Mouse (Mus musculus): ENCODE data around the gene Plcb1. TPM values are rescaled to one million over a fixed set of nuclear protein-coding genes. Genes with fewer than 3 reads are reported as not detected.

Plcb1 gene
- polyA plus RNA-seq (2012; rRNA removed) (2.9 TPM in 2 replicates), polyA plus RNA-seq (2014; fragmentation: Nextera tagmentation; extraction: Ambion mirVana) (12.8 and 13.9 TPM in 2 replicates)

- H3K36me3 ChIP-seq (ENCODE audit: control insufficient read depth, insufficient read depth, low read length), result no peaks in the 10 kb centered on the region
- H3K4me3 ChIP-seq (replicated peaks; ENCODE audit: low read length), result peak within 1 kb of the TSS; percentile 75
- no peaks in the 10 kb centered on the region for H3K9me3 ChIP-seq (ENCODE audit: control insufficient read depth, low read length)
- no peaks in the 10 kb centered on the region for H3K27me3 ChIP-seq (ENCODE audit: control insufficient read depth, insufficient read depth, low read length)
- DNase-seq (ENCODE audit: low spot score) (peak; percentile 83), ATAC-seq (ENCODE audit: low FRiP score, low read depth) (peak; percentile 95)
- WGBS, result 1% methylated on average over 51 of the region's 88 CpGs
- H3K4me1 ChIP-seq (ENCODE audit: control insufficient read depth, insufficient read depth, low read length), result peaks cover 11% of the 10 kb centered on the region; the same call in 1 of the 2 replicates
- TF ChIP-seq POLR2A (IDR thresholded peaks at IDR 0.05; ENCODE audit: borderline replicate concordance, extremely low read depth, insufficient read depth, insufficient read length), result no peak
- peak within 1 kb of the TSS; percentile 82 for H3K9ac ChIP-seq (ENCODE audit: low read depth, low read length, severe bottlenecking)
- H3K27ac ChIP-seq (replicated peaks; ENCODE audit: low read depth, low read length), result peak within 1 kb of the TSS; percentile 61; the same call in 1 of the 2 replicates
- peak within 1 kb of the TSS; percentile 96 for H3K4me2 ChIP-seq (replicated peaks; ENCODE audit: low read depth, low read length, severe bottlenecking)
Measured at GRCm38 (mm10) chr2:134785970-134786855, at the start of gene Plcb1. Gene Plcb1 (plus strand): TSS chr2:134786067.

- TF ChIP-seq POLR2A (IDR thresholded peaks at IDR 0.05; ENCODE audit: borderline replicate concordance, extremely low read depth, insufficient read depth, insufficient read length), result no peak
- Histone ChIP-seq H3K4me2 (replicated peaks; ENCODE audit: low read depth, low read length, severe bottlenecking) (no peak overlapping the region), H3K4me3 (replicated peaks; ENCODE audit: low read length) (no peak overlapping the region), H3K27me3 (ENCODE audit: control insufficient read depth, insufficient read depth, low read length) (no peaks in the 10 kb centered on the region), H3K27ac (replicated peaks; ENCODE audit: low read depth, low read length) (no peak overlapping the region), H3K36me3 (ENCODE audit: control insufficient read depth, insufficient read depth, low read length) (no peaks in the 10 kb centered on the region), H3K9ac (ENCODE audit: low read depth, low read length, severe bottlenecking) (no peak overlapping the region), H3K4me1 (ENCODE audit: control insufficient read depth, insufficient read depth, low read length) (no peaks in the 10 kb centered on the region), H3K9me3 (ENCODE audit: control insufficient read depth, low read length) (no peaks in the 10 kb centered on the region)
- DNase-seq (ENCODE audit: low spot score), result no peak
- ATAC-seq (ENCODE audit: low FRiP score, low read depth), result no peak
Measured at GRCm38 (mm10) chr2:134755537-134755936, 30.3 kb upstream of the Plcb1 start.

- Histone ChIP-seq H3K4me2 (replicated peaks; ENCODE audit: low read depth, low read length, severe bottlenecking) (no peak overlapping the region), H3K36me3 (ENCODE audit: control insufficient read depth, insufficient read depth, low read length) (no peaks in the 10 kb centered on the region), H3K27me3 (ENCODE audit: control insufficient read depth, insufficient read depth, low read length) (no peaks in the 10 kb centered on the region), H3K9me3 (ENCODE audit: control insufficient read depth, low read length) (no peaks in the 10 kb centered on the region), H3K4me1 (ENCODE audit: control insufficient read depth, insufficient read depth, low read length) (no peaks in the 10 kb centered on the region), H3K27ac (replicated peaks; ENCODE audit: low read depth, low read length) (no peak overlapping the region), H3K4me3 (replicated peaks; ENCODE audit: low read length) (no peak overlapping the region), H3K9ac (ENCODE audit: low read depth, low read length, severe bottlenecking) (no peak overlapping the region)
- ATAC-seq (ENCODE audit: low FRiP score, low read depth) (no peak), DNase-seq (ENCODE audit: low spot score) (no peak)
- TF ChIP-seq POLR2A (IDR thresholded peaks at IDR 0.05; ENCODE audit: borderline replicate concordance, extremely low read depth, insufficient read depth, insufficient read length), result no peak
- WGBS, result 69% methylated on average over 1 of the region's 1 CpGs
Measured at GRCm38 (mm10) chr2:134756086-134756485, 29.8 kb upstream of the Plcb1 start.

GRCm38 (mm10) chr2:134761029-134761428, 24.8 kb upstream of the Plcb1 start:
- no peak overlapping the region for H3K4me2 ChIP-seq (replicated peaks; ENCODE audit: low read depth, low read length, severe bottlenecking)
- no peak for TF ChIP-seq POLR2A (IDR thresholded peaks at IDR 0.05; ENCODE audit: borderline replicate concordance, extremely low read depth, insufficient read depth, insufficient read length)
- no peak overlapping the region for H3K9ac ChIP-seq (ENCODE audit: low read depth, low read length, severe bottlenecking)
- H3K9me3 ChIP-seq (ENCODE audit: control insufficient read depth, low read length), result no peaks in the 10 kb centered on the region
- no peak overlapping the region for H3K4me3 ChIP-seq (replicated peaks; ENCODE audit: low read length)
- H3K27ac ChIP-seq (replicated peaks; ENCODE audit: low read depth, low read length), result no peak overlapping the region
- no peaks in the 10 kb centered on the region for H3K36me3 ChIP-seq (ENCODE audit: control insufficient read depth, insufficient read depth, low read length)
- DNase-seq (ENCODE audit: low spot score) (no peak), ATAC-seq (ENCODE audit: low FRiP score, low read depth) (no peak)
- H3K4me1 ChIP-seq (ENCODE audit: control insufficient read depth, insufficient read depth, low read length), result no peaks in the 10 kb centered on the region
- H3K27me3 ChIP-seq (ENCODE audit: control insufficient read depth, insufficient read depth, low read length), result no peaks in the 10 kb centered on the region
- 74% methylated on average over 1 of the region's 1 CpGs for WGBS

- DNase-seq (ENCODE audit: low spot score) (no peak), ATAC-seq (ENCODE audit: low FRiP score, low read depth) (no peak)
- TF ChIP-seq POLR2A (IDR thresholded peaks at IDR 0.05; ENCODE audit: borderline replicate concordance, extremely low read depth, insufficient read depth, insufficient read length), result no peak
- H3K27ac ChIP-seq (replicated peaks; ENCODE audit: low read depth, low read length), result no peak overlapping the region
- H3K4me1 ChIP-seq (ENCODE audit: control insufficient read depth, insufficient read depth, low read length), result no peaks in the 10 kb centered on the region
- H3K36me3 ChIP-seq (ENCODE audit: control insufficient read depth, insufficient read depth, low read length), result no peaks in the 10 kb centered on the region
- H3K4me2 ChIP-seq (replicated peaks; ENCODE audit: low read depth, low read length, severe bottlenecking), result no peak overlapping the region
- H3K9ac ChIP-seq (ENCODE audit: low read depth, low read length, severe bottlenecking), result no peak overlapping the region
- H3K4me3 ChIP-seq (replicated peaks; ENCODE audit: low read length), result no peak overlapping the region
- 94% methylated on average over 8 of the region's 8 CpGs for WGBS
- no peaks in the 10 kb centered on the region for H3K27me3 ChIP-seq (ENCODE audit: control insufficient read depth, insufficient read depth, low read length)
- no peaks in the 10 kb centered on the region for H3K9me3 ChIP-seq (ENCODE audit: control insufficient read depth, low read length)
Measured at GRCm38 (mm10) chr2:134763406-134763990, 22.4 kb upstream of the Plcb1 start.
